Mouse (Mus musculus) testis, adult 2 months (tissue): ENCODE measurements around the gene Nrn1l. TPM values are rescaled to one million over a fixed set of nuclear protein-coding genes. Genes with fewer than 3 reads are reported as not detected.
A peak's percentile ranks its signal among the peaks of the same experiment; 100 is the strongest.

Experiments
- H3K27ac ChIP-seq: fragments of 200-500 bp; 2 replicates; pipeline ENCODE4 v1.5.1; 2012; ENCODE audit warnings: low read depth, low read length; ENCODE audit not compliant: control insufficient read depth, insufficient read depth
- H3K27me3 ChIP-seq: fragments of 200-500 bp; 2 replicates; pipeline ENCODE4 v1.6.1; 2012; ENCODE audit warnings: mild to moderate bottlenecking, low read length, moderate library complexity; ENCODE audit not compliant: control insufficient read depth, insufficient read depth
- H3K36me3 ChIP-seq: fragments of 200-500 bp; 2 replicates; pipeline ENCODE4 v1.6.1; 2012; ENCODE audit warnings: mild to moderate bottlenecking, low read length; ENCODE audit not compliant: control insufficient read depth, insufficient read depth
- H3K4me1 ChIP-seq: fragments of 200-500 bp; 2 replicates; pipeline ENCODE4 v1.6.1; 2012; ENCODE audit warnings: low read length; ENCODE audit not compliant: control insufficient read depth, insufficient read depth
- H3K4me3 ChIP-seq: fragments of 200-500 bp; 2 replicates; pipeline ENCODE4 v1.5.1; 2012; ENCODE audit warnings: low read depth, mild to moderate bottlenecking, low read length, moderate library complexity, mixed read lengths; ENCODE audit not compliant: control insufficient read depth
- CTCF ChIP-seq: fragments of 200-500 bp; IDR thresholded peaks from 2 replicates; pipeline ENCODE4 v1.5.1; 2012; ENCODE audit warnings: low read depth, mild to moderate bottlenecking, inconsistent platforms, low read length, moderate library complexity; ENCODE audit not compliant: control insufficient read depth, insufficient read depth, insufficient replicate concordance
- POLR2A ChIP-seq: fragments of 200-500 bp; IDR thresholded peaks from 2 replicates; pipeline ENCODE4 v1.6.1; 2012; ENCODE audit warnings: low read depth, mild to moderate bottlenecking, inconsistent platforms, low read length, moderate library complexity; ENCODE audit not compliant: control insufficient read depth
- polyA plus RNA-seq: library from polyadenylated mRNA; depleted of rRNA; stranded (reverse); fragments of >200 nt; gene quantifications from 2 replicates; pipeline ENCODE4 v1.2.3, GENCODE M21; 2012

Gene Nrn1l
- polyA plus RNA-seq, 1 experiment: 5.0 TPM

DNA sequence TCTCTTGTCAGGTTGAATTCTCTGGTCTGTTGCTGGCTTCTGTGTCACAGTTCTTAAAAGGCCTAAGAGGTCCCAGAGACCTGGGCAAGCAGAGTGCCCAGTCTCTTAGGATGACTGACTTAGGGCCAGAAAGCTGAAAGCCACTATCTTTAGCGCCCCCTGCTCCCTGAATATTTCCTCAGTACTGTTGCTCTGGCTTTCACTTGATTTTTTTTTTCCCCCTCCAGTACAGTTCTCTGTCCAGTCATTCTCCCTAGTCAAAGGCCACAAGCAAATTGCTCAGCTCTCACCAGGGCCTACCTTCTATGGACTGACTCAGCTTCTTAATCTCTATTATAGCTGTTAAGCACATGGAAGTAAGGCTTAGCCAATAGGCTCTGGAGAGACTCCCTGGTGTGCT, 31.4 kb upstream of the Nrn1l start:
- H3K27ac ChIP-seq: no peak overlapping the region
- no peaks in the 10 kb centered on the region for H3K36me3 ChIP-seq

DNA sequence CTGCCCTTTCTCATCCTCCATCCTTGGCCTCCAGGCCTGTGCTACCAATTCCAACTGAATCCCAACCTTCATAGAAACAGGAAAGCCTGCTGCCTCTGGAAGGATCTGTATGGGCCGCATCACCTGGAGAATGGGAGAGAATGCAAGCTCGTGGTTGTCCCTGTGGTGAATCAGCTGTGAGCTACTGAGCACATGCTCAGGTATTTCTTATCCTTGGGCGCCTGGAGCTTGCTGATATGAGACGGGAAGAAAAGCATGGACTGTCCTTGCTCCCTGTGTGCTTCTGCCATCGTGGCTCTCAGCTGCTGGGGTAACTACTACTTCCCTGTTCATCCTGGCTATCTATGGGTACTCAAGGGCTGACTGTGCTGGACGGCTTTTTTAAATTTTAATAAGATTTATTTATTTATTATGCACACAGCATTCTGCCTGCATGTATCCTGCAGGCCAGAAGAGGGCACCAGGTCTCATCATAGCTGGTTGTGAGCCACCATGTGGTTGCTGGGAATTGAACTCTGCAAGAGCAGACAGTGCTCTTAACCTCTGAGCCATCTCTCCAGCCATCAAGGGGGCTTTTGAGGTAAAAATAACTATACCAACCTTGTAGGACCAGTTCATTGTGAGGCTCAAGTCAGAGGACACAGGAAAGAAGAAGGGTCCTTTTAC, 26.9 kb upstream of the Nrn1l start:
- TF ChIP-seq CTCF (no peak), POLR2A (no peak)
- no peaks in the 10 kb centered on the region; the same call in 1 of the 2 replicates for H3K4me1 ChIP-seq
- H3K27me3 ChIP-seq: no peaks in the 10 kb centered on the region
- H3K36me3 ChIP-seq: no peaks in the 10 kb centered on the region; the same call in 1 of the 2 replicates
- no peak overlapping the region for H3K27ac ChIP-seq
- no peak overlapping the region for H3K4me3 ChIP-seq

More for the DNA sequence above, 31.4 kb upstream of the Nrn1l start:
- no peak for TF ChIP-seq CTCF
- no peak for TF ChIP-seq POLR2A
- peaks cover 2% of the 10 kb centered on the region for H3K4me1 ChIP-seq
- H3K4me3 ChIP-seq: no peak overlapping the region
- H3K27me3 ChIP-seq: no peaks in the 10 kb centered on the region

DNA sequence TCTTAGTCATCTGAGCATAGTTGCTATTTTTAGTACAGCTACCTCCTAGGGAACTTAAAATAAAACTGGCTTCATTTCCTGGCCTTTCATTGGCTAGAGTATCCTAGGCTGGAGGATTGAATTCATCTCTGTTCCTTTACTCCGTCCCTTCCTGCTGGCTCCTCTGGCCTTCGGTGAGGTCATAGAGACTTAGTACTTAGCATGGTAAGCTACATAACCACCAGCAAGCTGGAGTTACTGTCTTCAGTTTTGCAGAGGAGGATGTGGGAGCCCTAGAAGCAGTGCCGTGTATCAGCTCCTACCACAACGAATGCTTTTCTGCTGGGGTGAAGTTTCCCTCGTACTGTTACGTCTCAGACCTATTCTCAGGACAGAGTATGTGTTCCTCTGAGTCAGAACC, 19.1 kb upstream of the Nrn1l start:
- H3K4me1 ChIP-seq: no peaks in the 10 kb centered on the region
- H3K27ac ChIP-seq: 0 out of 2 replicates have a peak overlapping the region, but pooled peaks have one; percentile 17
- TF ChIP-seq POLR2A: no peak
- no peak for TF ChIP-seq CTCF
- H3K4me3 ChIP-seq: no peak overlapping the region
- H3K27me3 ChIP-seq: no peaks in the 10 kb centered on the region
- H3K36me3 ChIP-seq: no peaks in the 10 kb centered on the region; the same call in 1 of the 2 replicates

DNA sequence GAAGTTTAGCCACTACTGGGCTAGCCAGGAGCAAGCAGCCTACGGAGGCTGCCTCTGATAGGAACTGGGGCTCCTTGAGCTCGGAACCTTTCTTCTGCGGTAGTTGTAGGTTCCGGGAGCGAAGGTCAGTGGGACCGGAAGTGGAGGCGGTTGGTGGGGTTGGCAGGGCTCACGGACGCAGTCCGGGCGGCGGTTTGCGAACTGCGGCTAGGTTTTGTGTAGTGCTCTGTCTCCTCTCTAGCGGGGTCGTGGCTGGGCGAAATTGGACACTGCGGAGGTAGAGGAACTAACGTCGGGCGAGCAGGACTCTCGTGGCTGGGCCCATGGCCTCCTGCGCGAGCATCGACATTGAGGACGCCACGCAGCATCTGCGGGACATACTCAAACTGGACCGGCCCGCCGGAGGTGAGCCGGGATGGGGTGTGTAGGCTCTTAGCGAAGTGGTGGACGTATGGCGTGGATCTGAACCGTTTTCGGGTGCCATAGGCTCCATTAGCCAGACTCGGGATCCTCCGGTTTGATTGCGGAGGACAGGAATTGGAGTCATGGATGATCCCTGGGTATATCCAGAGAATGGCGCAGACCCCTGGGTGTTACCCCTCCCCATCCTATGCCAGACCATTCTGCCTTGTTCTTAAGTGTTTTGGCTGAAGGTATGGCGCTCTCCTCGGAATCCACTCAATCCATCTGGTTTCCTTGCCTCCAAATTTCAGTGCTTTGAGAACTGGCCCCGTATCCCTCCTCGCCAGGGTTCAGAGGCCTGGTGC, 12.4 kb upstream of the Nrn1l start, which contains the start of gene Edc4:
Gene Edc4 (plus strand): TSS at position 128 of the 767 bp plus-strand sequence.
- H3K4me1 ChIP-seq: peaks cover 9% of the 10 kb centered on the region
- H3K36me3 ChIP-seq: peaks cover 8% of the 10 kb centered on the region
- peak within 1 kb of the TSS; percentile 99 for H3K27ac ChIP-seq
- peak within 1 kb of the TSS; percentile 100 for H3K4me3 ChIP-seq
- TF ChIP-seq CTCF (no peak), POLR2A (peak; percentile 91)
- H3K27me3 ChIP-seq: no peaks in the 10 kb centered on the region

DNA sequence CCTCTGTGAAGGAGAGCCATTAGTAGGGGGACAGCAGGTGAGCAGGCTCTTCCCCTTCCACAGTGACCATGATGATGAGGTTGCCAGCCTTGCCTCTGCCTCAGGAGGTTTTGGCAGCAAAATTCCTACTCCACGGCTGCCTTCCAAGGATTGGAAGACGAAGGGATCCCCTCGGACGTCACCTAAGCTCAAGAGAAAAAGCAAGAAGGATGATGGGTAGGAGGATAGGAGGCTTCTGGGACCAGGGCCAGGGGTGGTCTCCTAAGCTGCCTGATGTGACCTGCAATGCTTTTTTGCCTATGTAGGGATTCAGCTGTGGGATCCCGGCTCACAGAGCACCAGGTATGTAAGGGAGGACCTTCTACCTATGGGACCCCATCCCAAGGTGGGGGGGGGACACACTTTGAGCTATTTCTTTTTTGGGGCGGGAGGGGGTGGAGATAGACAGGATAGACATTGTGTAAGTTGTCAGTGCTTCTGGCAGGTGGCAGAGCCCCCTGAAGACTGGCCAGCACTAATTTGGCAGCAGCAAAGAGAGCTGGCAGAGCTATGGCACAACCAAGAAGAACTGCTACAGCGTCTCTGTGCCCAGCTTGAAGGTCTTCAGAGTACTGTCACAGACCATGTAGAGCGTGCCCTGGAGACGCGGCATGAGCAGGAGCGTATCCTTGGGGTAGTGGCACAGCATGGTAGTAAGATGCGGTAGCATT, 3.5 kb upstream of the Nrn1l start:
- Histone ChIP-seq H3K36me3 (peaks cover 11% of the 10 kb centered on the region), H3K27ac (no peak overlapping the region), H3K27me3 (no peaks in the 10 kb centered on the region), H3K4me1 (peaks cover 2% of the 10 kb centered on the region; the same call in 1 of the 2 replicates), H3K4me3 (no peak overlapping the region)
- no peak for TF ChIP-seq POLR2A
- TF ChIP-seq CTCF: no peak

DNA sequence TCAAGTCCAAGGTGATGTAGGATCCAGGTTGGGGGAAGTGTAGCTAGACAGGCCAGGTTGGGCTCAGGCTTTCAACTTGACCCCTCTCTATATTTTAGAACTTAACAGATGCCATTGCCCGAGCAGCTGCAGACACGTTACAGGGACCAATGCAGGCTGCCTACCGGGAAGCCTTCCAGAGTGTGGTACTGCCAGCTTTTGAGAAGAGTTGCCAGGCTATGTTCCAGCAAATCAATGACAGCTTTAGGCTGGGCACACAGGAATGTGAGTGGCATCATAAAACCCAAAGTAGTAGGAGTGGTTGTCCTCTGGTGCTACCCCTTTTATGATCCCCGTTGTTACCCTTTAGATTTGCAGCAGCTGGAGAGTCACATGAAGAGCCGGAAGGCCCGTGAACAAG, 2.5 kb upstream of the Nrn1l start:
- Histone ChIP-seq H3K27ac (no peak overlapping the region), H3K36me3 (peaks cover 4% of the 10 kb centered on the region), H3K4me1 (peaks cover 2% of the 10 kb centered on the region; the same call in 1 of the 2 replicates), H3K4me3 (no peak overlapping the region), H3K27me3 (no peaks in the 10 kb centered on the region)
- TF ChIP-seq CTCF (no peak), POLR2A (no peak)

DNA sequence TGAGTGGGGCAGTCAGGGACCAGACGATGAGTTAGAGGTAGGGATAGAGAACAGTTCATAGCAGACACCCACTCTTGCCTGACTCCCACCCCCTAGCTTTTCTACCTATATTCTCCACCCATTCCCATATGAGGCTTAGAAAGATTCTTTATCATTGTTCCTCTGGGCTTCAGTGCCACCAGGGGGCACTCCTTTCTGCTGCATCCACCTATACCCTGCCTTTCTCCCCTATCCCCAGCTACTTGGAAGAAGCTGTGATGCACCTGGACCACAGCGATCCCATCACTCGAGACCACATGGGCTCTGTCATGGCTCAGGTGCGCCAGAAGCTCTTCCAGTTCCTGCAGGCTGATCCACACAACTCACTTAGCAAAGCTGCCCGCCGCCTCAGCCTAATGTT, 935 bp upstream of the Nrn1l start:
- no peak overlapping the region for H3K4me3 ChIP-seq
- H3K36me3 ChIP-seq: peaks cover 4% of the 10 kb centered on the region
- no peaks in the 10 kb centered on the region for H3K27me3 ChIP-seq
- H3K4me1 ChIP-seq: peaks cover 2% of the 10 kb centered on the region; the same call in 1 of the 2 replicates
- no peak for TF ChIP-seq POLR2A
- 0 out of 2 replicates have a peak, but pooled peaks have one; percentile 13 for TF ChIP-seq CTCF
- no peak overlapping the region for H3K27ac ChIP-seq
